Mouse (Mus musculus): ENCODE data around the gene Lcn6.

DNA sequence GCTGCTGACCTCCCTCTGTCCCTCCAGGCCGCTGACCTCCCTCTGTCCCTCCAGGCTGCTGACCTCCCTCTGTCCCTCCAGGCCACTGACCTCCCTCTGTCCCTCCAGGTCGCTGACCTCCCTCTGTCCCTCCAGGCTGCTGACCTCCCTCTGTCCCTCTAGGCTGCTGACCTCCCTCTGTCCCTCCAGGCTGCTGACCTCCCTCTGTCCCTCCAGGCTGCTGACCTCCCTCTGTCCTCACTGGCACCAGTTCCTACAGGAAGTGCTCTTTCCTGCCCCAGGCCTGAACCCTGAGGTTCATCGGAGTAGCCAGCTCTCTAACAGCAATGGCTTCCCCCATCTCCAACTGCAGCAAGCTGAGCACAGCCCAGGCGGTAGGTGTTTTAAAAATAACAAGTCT lies 47.8 kb upstream of the Lcn6 start:
- TF ChIP-seq CTCF (IDR thresholded peaks at IDR 0.05; ENCODE audit: control insufficient read depth, insufficient read depth, low read length) (no peak), POLR2A (IDR thresholded peaks at IDR 0.05; ENCODE audit: borderline replicate concordance, control insufficient read depth, low read depth, low read length) (no peak)
